Mouse (Mus musculus): ENCODE data around the gene Zfp523. TPM values are rescaled to one million over a fixed set of nuclear protein-coding genes. Genes with fewer than 3 reads are reported as not detected.

Gene Zfp523
- polyA plus RNA-seq (2017; shearing (Covaris generic)), result 10 to 100 TPM; 11.8 to 15.3 TPM

DNA sequence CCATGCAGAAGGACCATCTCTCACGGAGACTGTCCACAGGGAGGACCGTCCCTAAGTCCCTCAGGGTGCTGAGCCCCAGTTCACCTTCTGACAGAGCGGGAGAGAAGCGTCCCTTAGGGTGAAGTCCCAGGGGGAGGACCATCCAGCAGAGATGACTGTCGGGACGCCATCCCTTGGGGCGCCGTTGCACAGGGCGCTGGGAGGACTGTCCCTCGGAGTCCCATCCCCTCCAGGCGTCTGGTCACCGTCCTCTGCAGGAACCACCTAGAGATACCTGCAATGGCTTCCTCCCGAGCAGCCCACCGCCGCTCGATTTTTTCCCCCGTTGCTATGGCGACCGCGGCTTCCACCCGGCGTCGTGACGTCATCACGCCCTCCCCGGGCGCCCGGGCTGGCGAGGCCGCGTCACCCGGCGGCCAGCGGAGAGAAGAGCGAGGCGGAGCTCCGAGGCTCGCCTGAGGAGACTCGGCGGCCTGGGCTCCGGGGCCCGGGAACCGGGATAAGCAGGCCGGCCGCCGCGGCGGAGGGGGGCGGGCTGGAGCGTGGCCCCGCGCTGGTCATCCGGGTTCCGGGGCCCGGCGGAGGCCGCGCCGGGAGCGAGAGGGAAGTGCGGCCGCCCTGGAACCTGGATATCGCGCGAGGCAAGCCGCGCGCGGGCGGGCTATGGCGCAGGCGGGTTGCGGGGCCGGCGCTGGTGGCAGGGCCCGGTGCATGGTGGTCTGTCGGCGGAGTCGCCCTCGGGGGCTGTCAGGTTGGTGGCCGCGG, at the start of gene Zfp523:
Zfp523 (plus strand) TSS at position 355 of the 765 bp plus-strand sequence.

GRCm38 (mm10) chr17:28141771-28142699, 34.9 kb upstream of the Zfp523 start, which contains the start of gene Scube3:
TSS of gene Scube3 (plus strand) at chr17:28142141.

GRCm38 (mm10) chr17:28207591-28208313, 30.8 kb downstream of the Zfp523 start, which contains the start of gene Def6:
TSS of gene Def6 (plus strand) at chr17:28207778.

GRCm38 (mm10) chr17:28232475-28233060, 55.6 kb downstream of the Zfp523 start, which contains the start of gene Ppard:
TSS of gene Ppard (plus strand) at chr17:28232700.

Other genes with a start within 250 kb of the Zfp523 start
- gene Tcp11, start 96.5 kb upstream of the Zfp523 start, polyA plus RNA-seq (2017; shearing (Covaris generic)), result 1 to 10 TPM in 1 of 2 experiments, under 1 TPM in 1; 0.60 to 2.5 TPM
- gene Scube3, start 35.0 kb upstream of the Zfp523 start, polyA plus RNA-seq (2017; shearing (Covaris generic)), result under 1 TPM in 1 of 2 experiments, not detected in 1; 0.51 TPM
- gene Def6, start 30.6 kb downstream of the Zfp523 start, polyA plus RNA-seq (2017; shearing (Covaris generic)), result 100 to 1,000 TPM; 176 to 238 TPM
- 1 to 10 TPM; 2.0 to 2.3 TPM for gene Ppard, start 55.6 kb downstream of the Zfp523 start, polyA plus RNA-seq (2017; shearing (Covaris generic))
- gene Fance, start 136.4 kb downstream of the Zfp523 start, polyA plus RNA-seq (2017; shearing (Covaris generic)), result 10 to 100 TPM; 30.2 to 33.6 TPM
- 100 to 1,000 TPM; 295 TPM for gene Rpl10a, start 151.3 kb downstream of the Zfp523 start, polyA plus RNA-seq (2017; shearing (Covaris generic))
- gene Tead3, start 173.7 kb downstream of the Zfp523 start, polyA plus RNA-seq (2017; shearing (Covaris generic)), result under 1 TPM; 0.25 to 0.53 TPM
- gene Tulp1, start 188.1 kb downstream of the Zfp523 start, polyA plus RNA-seq (2017; shearing (Covaris generic)), result 1 to 10 TPM in 1 of 2 experiments, under 1 TPM in 1; 0.40 to 1.8 TPM

Measured in inflammation-experienced regulatory T-cells (primary cell).